Mouse (Mus musculus) urinary bladder, postnatal 10 days (tissue): Measurements from ENCODE around the gene Rora.

ENCODE experiments used
- DNase-seq: peaks from one replicate; pipeline ENCODE4 v3.0.0; 2022; ENCODE audit warnings: low spot score

Gene Rora

GRCm38 (mm10) chr9:69357834-69358233 lies 704.2 kb downstream of the Rora start:
- DNase-seq: no peak

- DNase-seq: no peak
Measured at GRCm38 (mm10) chr9:69358797-69359196, 705.2 kb downstream of the Rora start.

- DNase-seq: no peak
Measured at GRCm38 (mm10) chr9:69361951-69362445, 708.4 kb downstream of the Rora start.

DNA sequence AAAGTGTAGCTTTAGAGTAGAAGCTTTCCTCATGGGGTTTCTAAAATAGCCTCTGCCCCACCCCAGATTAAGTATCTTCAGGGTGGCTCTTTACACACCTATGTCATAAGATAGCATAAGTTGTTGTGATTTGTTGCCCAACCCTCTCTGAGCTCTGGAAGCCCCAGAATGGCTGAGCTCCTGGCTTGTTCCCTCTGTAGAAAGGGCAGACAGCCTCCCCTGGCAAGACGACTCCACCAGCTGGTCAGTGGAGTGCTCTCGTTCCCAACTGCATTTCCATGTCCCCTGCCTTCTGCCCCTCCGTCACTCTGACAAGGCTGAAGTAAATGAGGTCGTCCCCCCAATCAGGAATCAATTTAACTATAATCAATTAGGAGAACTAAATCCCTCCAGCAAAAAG lies 709.2 kb downstream of the Rora start:
- DNase-seq: no peak

DNA sequence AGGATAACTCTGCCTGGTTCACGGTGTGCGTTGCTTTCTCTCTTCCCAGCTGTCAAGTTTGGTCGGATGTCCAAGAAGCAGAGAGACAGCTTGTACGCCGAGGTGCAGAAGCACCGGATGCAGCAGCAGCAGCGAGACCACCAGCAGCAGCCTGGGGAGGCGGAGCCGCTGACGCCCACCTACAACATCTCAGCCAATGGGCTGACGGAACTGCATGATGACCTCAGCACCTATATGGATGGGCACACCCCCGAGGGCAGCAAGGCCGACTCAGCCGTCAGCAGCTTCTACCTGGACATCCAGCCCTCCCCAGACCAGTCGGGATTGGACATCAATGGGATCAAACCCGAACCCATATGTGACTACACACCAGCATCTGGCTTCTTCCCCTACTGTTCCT lies 710.5 kb downstream of the Rora start:
- no peak for DNase-seq

GRCm38 (mm10) chr9:69367055-69367454 lies 713.5 kb downstream of the Rora start:
- no peak for DNase-seq

- no peak for DNase-seq
Measured at GRCm38 (mm10) chr9:69368071-69368470, 714.5 kb downstream of the Rora start.

DNA sequence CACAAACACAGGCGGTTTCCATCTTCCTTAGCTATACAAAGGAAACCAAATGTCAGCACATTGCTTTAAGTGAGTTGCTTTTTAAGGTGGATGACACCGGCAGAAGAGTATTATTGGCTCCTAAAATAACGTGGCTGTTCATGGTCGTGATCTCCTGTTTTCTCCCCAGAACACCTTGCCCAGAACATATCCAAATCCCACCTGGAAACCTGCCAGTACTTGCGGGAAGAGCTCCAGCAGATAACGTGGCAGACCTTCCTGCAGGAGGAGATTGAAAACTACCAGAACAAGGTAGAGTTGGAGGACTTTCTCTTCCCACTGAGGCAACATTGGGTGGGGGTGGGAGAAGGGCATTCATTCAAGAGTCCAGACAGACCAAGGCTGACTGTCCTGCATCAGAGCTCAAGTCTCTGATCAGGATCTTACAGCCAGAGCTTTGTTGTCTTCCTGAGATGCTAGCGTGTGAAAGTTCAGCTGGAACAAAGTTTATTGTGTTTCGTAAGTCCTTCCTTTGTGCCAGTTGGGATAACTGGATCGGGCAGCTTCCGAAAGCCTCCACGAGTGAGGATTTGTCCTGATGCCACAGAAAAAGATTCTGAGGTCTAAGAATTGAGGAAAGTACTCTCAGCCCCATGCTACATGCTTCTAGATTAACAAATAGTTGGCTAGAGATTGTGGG lies 717.6 kb downstream of the Rora start:
- DNase-seq: no peak

- no peak for DNase-seq
Measured at GRCm38 (mm10) chr9:69372871-69373270, 719.3 kb downstream of the Rora start.

DNA sequence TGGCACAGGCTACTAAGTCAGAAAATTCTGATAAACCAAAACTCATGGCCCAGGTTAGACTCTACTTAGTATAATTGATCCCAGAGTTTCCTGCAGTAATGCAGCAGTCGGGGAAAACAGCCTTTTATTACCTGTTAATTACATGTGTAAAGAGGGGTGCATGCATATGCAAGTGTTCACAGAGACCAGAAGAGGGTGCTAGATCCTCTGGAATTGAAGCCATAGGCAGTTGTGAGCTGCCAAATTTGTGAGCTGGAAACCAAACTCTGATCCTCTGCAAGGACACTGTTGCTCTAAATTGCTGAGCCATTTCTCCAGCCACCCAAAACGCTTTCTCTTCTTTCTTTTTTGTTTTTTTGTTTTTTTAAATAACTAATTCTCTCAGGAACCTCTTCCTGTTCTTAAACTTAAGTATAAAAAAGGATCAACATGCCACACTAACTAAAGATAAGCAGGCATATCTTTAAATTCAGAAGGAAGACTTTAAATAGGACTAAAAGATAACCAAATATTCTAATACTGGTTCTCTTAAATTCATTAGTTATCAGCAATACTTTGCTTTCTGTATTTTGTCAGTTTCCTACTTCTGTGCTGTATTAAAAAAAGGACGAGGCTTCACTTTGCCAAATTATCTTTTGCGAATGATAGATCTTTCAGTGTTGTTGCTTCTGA lies 723.5 kb downstream of the Rora start:
- DNase-seq: no peak

GRCm38 (mm10) chr9:69377654-69378045 lies 724.1 kb downstream of the Rora start:
- no peak for DNase-seq

- no peak for DNase-seq
Measured at GRCm38 (mm10) chr9:69380546-69380945, 727.0 kb downstream of the Rora start.

DNA sequence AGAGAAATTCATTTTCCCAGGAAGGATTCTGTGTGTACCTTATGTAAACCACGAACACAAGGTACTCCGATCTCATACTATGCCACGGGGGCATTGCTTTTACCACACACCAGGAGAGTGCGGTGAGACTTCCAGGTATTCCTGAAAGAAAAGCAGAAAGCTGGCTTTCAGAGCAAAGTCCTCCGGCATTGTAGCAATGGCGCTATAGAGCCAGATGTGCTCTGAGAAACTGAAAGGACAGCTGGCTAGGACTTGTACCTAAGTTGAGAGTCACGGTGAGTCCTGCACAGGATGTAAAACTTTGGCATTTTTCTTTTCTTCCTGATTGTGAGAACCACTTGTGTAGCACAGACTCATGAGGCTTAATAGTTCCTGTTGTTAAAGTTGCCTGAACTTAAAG lies 728.2 kb downstream of the Rora start:
- DNase-seq: no peak

- DNase-seq: no peak
Measured at GRCm38 (mm10) chr9:69384475-69384874, 730.9 kb downstream of the Rora start.

DNA sequence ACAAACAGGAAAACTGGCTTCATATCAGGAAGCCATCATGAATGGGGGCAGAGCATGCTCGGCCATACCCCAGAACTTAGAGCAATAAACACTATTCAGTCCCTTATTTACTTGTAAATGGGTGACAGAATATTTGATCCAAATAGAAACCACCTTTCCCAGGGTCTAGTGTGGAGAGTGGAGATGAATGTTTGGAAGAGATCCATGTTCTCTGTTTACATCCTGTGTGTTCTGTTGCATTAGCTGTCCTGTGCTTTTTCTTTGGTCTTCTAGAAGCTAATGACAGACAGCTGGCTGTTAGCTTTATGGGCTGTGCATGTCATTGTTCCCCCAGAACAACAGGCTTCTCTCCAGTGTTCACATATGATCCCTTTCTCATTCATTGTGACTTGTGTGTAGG lies 731.3 kb downstream of the Rora start:
- DNase-seq: no peak

GRCm38 (mm10) chr9:69387296-69387695 lies 733.7 kb downstream of the Rora start:
- no peak for DNase-seq

GRCm38 (mm10) chr9:69390631-69391030 lies 737.0 kb downstream of the Rora start:
- no peak for DNase-seq

- DNase-seq: no peak
Measured at GRCm38 (mm10) chr9:69394234-69394633, 740.6 kb downstream of the Rora start.

DNA sequence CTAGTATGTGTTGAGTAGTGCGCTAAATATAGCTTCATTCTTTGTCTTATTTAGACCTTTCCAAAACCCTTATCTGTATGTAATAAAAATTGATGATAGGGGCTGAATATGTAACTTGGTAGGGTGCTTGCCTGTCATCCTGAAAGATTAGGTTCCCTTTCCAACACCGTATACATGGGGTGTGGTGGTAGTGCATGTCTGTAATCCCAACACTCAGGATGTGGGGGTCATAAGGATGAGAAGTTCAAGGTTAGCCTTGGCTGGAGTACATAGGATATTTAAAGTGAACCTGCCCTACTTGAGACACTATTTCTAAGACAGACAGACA lies 743.8 kb downstream of the Rora start:
- DNase-seq: no peak

DNA sequence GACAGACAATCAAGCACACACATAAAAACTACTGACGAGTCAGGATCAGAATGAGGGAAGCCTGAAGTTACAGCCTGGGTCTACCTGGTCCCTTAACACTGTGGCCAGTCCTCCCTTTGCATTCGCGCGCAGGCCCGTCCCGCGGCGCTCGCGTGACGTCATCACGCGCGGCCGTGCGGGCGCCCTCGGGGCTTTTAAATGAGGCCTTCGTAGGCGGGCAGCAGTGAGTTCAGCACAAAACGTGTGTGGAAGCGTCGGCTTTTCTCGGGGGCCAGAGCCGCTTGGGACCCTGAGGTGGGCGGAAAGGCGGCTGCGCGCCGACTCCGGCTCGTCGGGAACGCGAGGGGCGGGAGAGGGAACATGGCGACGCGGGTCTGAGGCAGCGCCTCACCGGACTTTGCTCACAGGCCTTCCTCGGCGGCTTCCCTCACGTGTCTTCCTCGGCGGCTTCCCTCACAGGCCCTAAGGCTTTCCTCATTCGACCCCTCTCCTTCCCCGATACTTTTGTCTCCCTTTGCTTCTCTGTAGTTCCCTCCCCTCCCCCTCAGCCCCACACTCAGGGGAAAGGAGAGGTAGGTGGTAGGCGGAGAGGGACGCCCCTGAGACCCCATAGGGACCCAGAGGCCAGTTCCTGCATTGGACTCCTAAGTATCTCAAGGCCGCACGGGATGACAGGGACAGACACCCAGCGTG lies 744.3 kb downstream of the Rora start, which contains the start of gene Ice2:
Gene Ice2 (plus strand): TSS at position 147 of the 693 bp plus-strand sequence.
- no peak for DNase-seq

GRCm38 (mm10) chr9:69398453-69398850 lies 744.9 kb downstream of the Rora start:
- DNase-seq: no peak

GRCm38 (mm10) chr9:69404671-69405070 lies 751.1 kb downstream of the Rora start:
- no peak for DNase-seq

GRCm38 (mm10) chr9:69419476-69419875 lies 765.9 kb downstream of the Rora start:
- DNase-seq: no peak
